Mouse (Mus musculus): ENCODE measurements around the gene Rps26. TPM values are rescaled to one million over a fixed set of nuclear protein-coding genes. Genes with fewer than 3 reads are reported as not detected.

Gene Rps26
- polyA plus RNA-seq, 1 experiment from 2014 or later = 615 TPM

GRCm38 (mm10) chr10:128606483-128606882, 20.1 kb downstream of the Rps26 start:
- no peak overlapping the region for H3K4me2 ChIP-seq (replicated peaks; ENCODE audit: low read depth, low read length)
- no peaks in the 10 kb centered on the region for H3K36me3 ChIP-seq (ENCODE audit: control insufficient read depth, insufficient read depth, low read length)
- ATAC-seq (ENCODE audit: low FRiP score) (no peak), DNase-seq (ENCODE audit: low spot score) (no peak)
- 44% methylated on average over 2 of the region's 2 CpGs for WGBS
- H3K4me1 ChIP-seq (replicated peaks; ENCODE audit: control insufficient read depth, insufficient read depth, low read length) = no peaks in the 10 kb centered on the region
- no peaks in the 10 kb centered on the region for H3K27me3 ChIP-seq (ENCODE audit: control insufficient read depth, insufficient read depth, low read length)
- H3K9me3 ChIP-seq (ENCODE audit: control insufficient read depth, low read length) = no peaks in the 10 kb centered on the region
- H3K9ac ChIP-seq (ENCODE audit: low read depth, low read length) = no peak overlapping the region
- no peak overlapping the region for H3K4me3 ChIP-seq (ENCODE audit: low read depth, low read length)
- H3K27ac ChIP-seq (ENCODE audit: low read depth, low read length) = no peak overlapping the region

DNA sequence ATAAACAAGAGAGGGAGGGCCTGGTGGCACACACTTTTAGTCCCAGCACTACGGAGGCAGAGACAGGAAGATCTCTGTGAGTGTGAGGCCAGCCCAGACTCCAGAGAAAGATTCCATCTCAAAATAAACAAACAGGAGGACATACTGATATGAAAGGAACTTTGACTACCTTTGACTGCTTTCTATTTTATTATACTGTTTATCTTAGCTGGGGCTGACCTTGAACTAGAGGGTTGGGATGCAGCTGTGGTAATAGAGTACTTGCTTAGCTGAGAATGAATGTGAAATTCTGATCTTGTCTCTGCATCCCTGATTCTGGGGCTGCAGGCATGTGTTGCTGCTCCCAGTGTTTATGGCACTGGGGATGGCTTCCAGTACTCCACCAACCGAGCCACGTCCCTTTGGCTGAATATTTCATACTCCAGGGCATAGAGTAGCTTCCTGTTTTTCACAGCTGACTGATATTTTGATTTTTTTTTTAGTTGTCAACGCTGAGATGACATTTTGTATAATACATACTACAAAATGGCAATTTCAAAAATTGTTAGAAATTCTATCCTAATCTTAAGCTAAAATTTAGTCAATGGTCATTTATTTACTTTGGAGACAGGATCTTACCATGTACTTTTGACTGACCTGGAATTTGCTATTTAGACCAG, 23.9 kb downstream of the Rps26 start:
- Histone ChIP-seq H3K27me3 (ENCODE audit: control insufficient read depth, insufficient read depth, low read length) (no peaks in the 10 kb centered on the region), H3K36me3 (ENCODE audit: control insufficient read depth, insufficient read depth, low read length) (no peaks in the 10 kb centered on the region), H3K9me3 (ENCODE audit: control insufficient read depth, low read length) (no peaks in the 10 kb centered on the region), H3K27ac (ENCODE audit: low read depth, low read length) (no peak overlapping the region), H3K4me3 (ENCODE audit: low read depth, low read length) (no peak overlapping the region), H3K9ac (ENCODE audit: low read depth, low read length) (no peak overlapping the region), H3K4me2 (replicated peaks; ENCODE audit: low read depth, low read length) (no peak overlapping the region), H3K4me1 (replicated peaks; ENCODE audit: control insufficient read depth, insufficient read depth, low read length) (no peaks in the 10 kb centered on the region)
- ATAC-seq (ENCODE audit: low FRiP score) (no peak), DNase-seq (ENCODE audit: low spot score) (no peak)
- 89% methylated on average over 4 of the region's 4 CpGs for WGBS

DNA sequence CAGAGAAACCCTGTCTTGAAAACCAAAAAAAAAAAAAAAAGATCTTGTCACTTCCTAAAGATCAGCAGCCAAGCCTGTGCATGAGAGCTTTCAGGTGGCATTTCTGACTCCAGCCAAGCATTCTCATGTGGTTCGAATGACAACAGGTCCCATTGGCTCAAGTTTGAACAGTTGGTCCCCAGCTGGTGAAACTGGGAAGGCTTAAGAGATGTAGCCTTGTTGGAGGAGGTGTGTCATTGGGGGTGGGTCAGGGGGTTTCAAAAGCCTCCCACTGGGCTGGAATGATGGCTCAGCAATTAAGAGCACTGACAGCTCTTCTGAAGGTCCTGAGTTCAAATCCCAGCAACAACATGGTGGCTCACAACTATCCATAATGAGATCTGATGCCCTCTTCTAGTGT, 25.0 kb downstream of the Rps26 start:
- H3K4me1 ChIP-seq (replicated peaks; ENCODE audit: control insufficient read depth, insufficient read depth, low read length) = no peaks in the 10 kb centered on the region
- DNase-seq (ENCODE audit: low spot score) (no peak), ATAC-seq (ENCODE audit: low FRiP score) (no peak)
- no peaks in the 10 kb centered on the region for H3K36me3 ChIP-seq (ENCODE audit: control insufficient read depth, insufficient read depth, low read length)
- H3K9me3 ChIP-seq (ENCODE audit: control insufficient read depth, low read length) = no peaks in the 10 kb centered on the region
- no peaks in the 10 kb centered on the region for H3K27me3 ChIP-seq (ENCODE audit: control insufficient read depth, insufficient read depth, low read length)
- H3K9ac ChIP-seq (ENCODE audit: low read depth, low read length) = no peak overlapping the region
- H3K27ac ChIP-seq (ENCODE audit: low read depth, low read length) = no peak overlapping the region
- WGBS = 69% methylated on average over 1 of the region's 1 CpGs
- no peak overlapping the region for H3K4me2 ChIP-seq (replicated peaks; ENCODE audit: low read depth, low read length)
- no peak overlapping the region for H3K4me3 ChIP-seq (ENCODE audit: low read depth, low read length)

DNA sequence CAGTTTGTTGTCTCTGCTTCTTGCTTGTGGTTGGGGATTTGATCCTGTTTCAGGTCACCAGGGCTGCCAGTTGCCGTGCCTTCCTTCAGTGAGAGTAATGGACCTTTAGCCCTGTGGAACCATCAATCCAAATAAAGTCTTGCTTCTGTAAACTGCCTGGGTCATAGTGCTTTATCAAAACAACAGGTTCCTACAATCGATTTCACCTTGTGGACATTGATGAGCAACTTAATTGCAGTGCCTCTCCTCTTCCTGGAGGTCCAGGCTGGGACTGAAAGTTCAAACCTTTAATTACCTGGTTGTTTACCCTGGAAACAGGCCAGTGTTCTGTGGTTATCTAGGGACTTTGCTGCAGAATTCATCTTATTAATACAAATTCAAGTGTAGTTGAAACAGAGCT, 28.1 kb downstream of the Rps26 start:
- H3K36me3 ChIP-seq (ENCODE audit: control insufficient read depth, insufficient read depth, low read length) = no peaks in the 10 kb centered on the region
- no peaks in the 10 kb centered on the region for H3K27me3 ChIP-seq (ENCODE audit: control insufficient read depth, insufficient read depth, low read length)
- ATAC-seq (ENCODE audit: low FRiP score) (no peak), DNase-seq (ENCODE audit: low spot score) (no peak)
- 73% methylated on average over 2 of the region's 2 CpGs for WGBS
- H3K27ac ChIP-seq (ENCODE audit: low read depth, low read length) = no peak overlapping the region
- no peak overlapping the region for H3K4me3 ChIP-seq (ENCODE audit: low read depth, low read length)
- no peaks in the 10 kb centered on the region for H3K9me3 ChIP-seq (ENCODE audit: control insufficient read depth, low read length)
- no peak overlapping the region for H3K4me2 ChIP-seq (replicated peaks; ENCODE audit: low read depth, low read length)
- no peaks in the 10 kb centered on the region for H3K4me1 ChIP-seq (replicated peaks; ENCODE audit: control insufficient read depth, insufficient read depth, low read length)
- H3K9ac ChIP-seq (ENCODE audit: low read depth, low read length) = no peak overlapping the region

DNA sequence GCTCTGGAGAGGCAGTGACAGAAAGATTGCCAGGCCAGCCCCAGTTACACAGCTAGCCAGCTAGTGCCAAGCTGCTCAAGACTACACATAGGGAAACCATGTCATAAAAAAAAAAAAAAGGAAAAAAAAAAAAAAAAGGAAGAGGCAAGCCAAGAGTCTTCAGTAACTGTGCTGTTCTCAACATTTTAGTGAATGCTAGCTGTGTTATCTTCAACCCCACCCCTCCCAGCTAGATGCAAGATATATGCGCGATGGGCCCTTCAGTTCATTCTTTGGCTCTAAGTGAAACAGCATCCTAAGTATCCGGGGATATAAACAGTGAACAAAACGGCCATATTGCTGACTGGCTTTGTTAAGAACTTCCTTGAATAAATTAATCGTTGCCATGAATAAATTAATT, 33.8 kb downstream of the Rps26 start:
- no peak for DNase-seq (ENCODE audit: low spot score)
- no peaks in the 10 kb centered on the region for H3K36me3 ChIP-seq (ENCODE audit: control insufficient read depth, insufficient read depth, low read length)
- H3K4me2 ChIP-seq (replicated peaks; ENCODE audit: low read depth, low read length) = no peak overlapping the region
- no peak overlapping the region for H3K9ac ChIP-seq (ENCODE audit: low read depth, low read length)
- no peaks in the 10 kb centered on the region for H3K9me3 ChIP-seq (ENCODE audit: control insufficient read depth, low read length)
- 83% methylated on average over 5 of the region's 5 CpGs for WGBS
- H3K4me1 ChIP-seq (replicated peaks; ENCODE audit: control insufficient read depth, insufficient read depth, low read length) = 0 out of 2 replicates have a peak, but pooled peaks cover 4% of the 10 kb centered on the region
- no peak overlapping the region for H3K27ac ChIP-seq (ENCODE audit: low read depth, low read length)
- peaks cover 23% of the 10 kb centered on the region for H3K27me3 ChIP-seq (ENCODE audit: control insufficient read depth, insufficient read depth, low read length)
- ATAC-seq (ENCODE audit: low FRiP score) = no peak
- H3K4me3 ChIP-seq (ENCODE audit: low read depth, low read length) = no peak overlapping the region

- Histone ChIP-seq H3K27me3 (ENCODE audit: control insufficient read depth, insufficient read depth, low read length) (peaks cover 33% of the 10 kb centered on the region), H3K4me1 (replicated peaks; ENCODE audit: control insufficient read depth, insufficient read depth, low read length) (0 out of 2 replicates have a peak, but pooled peaks cover 4% of the 10 kb centered on the region), H3K4me3 (ENCODE audit: low read depth, low read length) (no peak overlapping the region), H3K36me3 (ENCODE audit: control insufficient read depth, insufficient read depth, low read length) (no peaks in the 10 kb centered on the region), H3K9ac (ENCODE audit: low read depth, low read length) (no peak overlapping the region), H3K4me2 (replicated peaks; ENCODE audit: low read depth, low read length) (no peak overlapping the region), H3K9me3 (ENCODE audit: control insufficient read depth, low read length) (no peaks in the 10 kb centered on the region), H3K27ac (ENCODE audit: low read depth, low read length) (no peak overlapping the region)
- WGBS = 88% methylated on average over 6 of the region's 6 CpGs
- DNase-seq (ENCODE audit: low spot score) (no peak), ATAC-seq (ENCODE audit: low FRiP score) (no peak)
Observed at GRCm38 (mm10) chr10:128591436-128591835, 35.1 kb downstream of the Rps26 start.

DNA sequence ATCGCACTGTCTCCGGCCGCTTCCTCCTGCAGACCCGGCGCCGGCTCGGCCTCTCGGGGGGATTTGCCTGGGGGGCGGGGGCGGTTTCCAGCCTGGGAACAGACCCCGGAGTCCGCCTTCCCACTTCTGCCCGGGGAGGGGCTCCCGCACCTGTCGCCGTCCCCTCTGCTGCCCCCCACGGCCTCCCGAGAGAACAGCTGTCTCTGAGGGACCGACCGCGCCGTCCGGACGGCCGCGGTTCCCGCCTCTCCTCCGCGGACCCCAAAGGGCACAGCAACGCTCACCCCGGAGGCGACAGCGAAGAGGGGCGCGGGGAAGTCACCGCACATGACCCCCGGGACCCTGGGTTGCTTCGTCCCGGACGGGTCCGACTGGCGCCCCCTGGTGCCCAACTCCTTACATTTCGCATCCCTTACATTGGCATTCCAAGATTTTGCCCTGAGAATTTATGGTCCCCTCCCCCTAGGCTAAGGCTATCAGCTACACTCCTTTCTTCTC, 36.3 kb downstream of the Rps26 start:
- H3K27me3 ChIP-seq (ENCODE audit: control insufficient read depth, insufficient read depth, low read length) = peaks cover 33% of the 10 kb centered on the region
- H3K4me1 ChIP-seq (replicated peaks; ENCODE audit: control insufficient read depth, insufficient read depth, low read length) = 0 out of 2 replicates have a peak, but pooled peaks cover 4% of the 10 kb centered on the region
- peak; percentile 64 for ATAC-seq (ENCODE audit: low FRiP score)
- H3K4me3 ChIP-seq (ENCODE audit: low read depth, low read length) = peak overlapping the region; percentile 66
- H3K9ac ChIP-seq (ENCODE audit: low read depth, low read length) = peak overlapping the region; percentile 50
- H3K4me2 ChIP-seq (replicated peaks; ENCODE audit: low read depth, low read length) = peak overlapping the region; percentile 94
- no peaks in the 10 kb centered on the region for H3K9me3 ChIP-seq (ENCODE audit: control insufficient read depth, low read length)
- H3K36me3 ChIP-seq (ENCODE audit: control insufficient read depth, insufficient read depth, low read length) = no peaks in the 10 kb centered on the region
- peak; percentile 89 for DNase-seq (ENCODE audit: low spot score)
- WGBS = under 1% methylated on average over 43 of the region's 43 CpGs
- H3K27ac ChIP-seq (ENCODE audit: low read depth, low read length) = peak overlapping the region; percentile 47; the same call in 1 of the 2 replicates

DNA sequence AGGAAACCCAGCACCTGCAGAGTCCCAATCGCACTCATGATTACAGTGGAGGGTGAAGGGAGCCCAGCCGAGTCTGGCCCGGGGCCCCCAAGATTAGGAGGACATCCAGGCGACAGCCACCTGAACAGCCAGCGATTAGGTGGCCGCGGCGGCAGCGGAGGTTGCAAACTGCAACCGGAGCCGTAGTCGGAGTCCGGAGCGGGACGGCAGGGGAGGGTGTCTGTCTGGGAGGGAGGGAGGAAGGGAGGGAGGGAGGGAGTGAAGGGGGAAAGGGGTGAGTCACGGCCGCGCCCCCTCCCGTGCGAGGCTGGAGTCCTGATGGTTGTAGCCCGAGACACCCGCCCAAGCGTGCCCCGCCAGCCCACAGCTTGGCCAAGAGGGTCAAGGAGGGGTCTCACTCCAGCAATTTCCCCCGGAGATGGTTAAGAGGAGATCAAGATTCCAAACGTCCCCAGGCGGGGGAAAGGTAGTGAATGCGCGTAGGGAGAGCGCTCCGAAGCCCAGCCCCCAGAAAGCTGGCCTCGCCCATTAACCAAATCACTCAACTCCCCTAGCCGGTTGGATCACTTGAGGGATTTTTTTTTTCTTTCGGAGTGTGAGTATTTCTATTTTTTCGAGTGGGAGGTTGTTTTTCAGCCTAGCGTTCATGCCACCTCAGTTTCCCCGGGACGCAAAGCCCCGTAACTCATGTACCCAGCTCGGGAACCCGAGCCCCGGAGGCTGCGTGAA, 36.9 kb downstream of the Rps26 start, which contains the start of gene Erbb3:
TSS of gene Erbb3 (minus strand) at position 189 of the 729 bp plus-strand sequence.
- WGBS = under 1% methylated on average over 41 of the region's 43 CpGs

More for the DNA sequence above, 36.9 kb downstream of the Rps26 start, which contains the start of gene Erbb3:
- H3K4me1 ChIP-seq (replicated peaks; ENCODE audit: control insufficient read depth, insufficient read depth, low read length) = 0 out of 2 replicates have a peak, but pooled peaks cover 4% of the 10 kb centered on the region
- peak within 1 kb of the TSS; percentile 66 for H3K4me3 ChIP-seq (ENCODE audit: low read depth, low read length)
- peak within 1 kb of the TSS; percentile 47 for H3K27ac ChIP-seq (ENCODE audit: low read depth, low read length)
- H3K27me3 ChIP-seq (ENCODE audit: control insufficient read depth, insufficient read depth, low read length) = peaks cover 33% of the 10 kb centered on the region
- H3K4me2 ChIP-seq (replicated peaks; ENCODE audit: low read depth, low read length) = peak within 1 kb of the TSS; percentile 94
- no peaks in the 10 kb centered on the region for H3K9me3 ChIP-seq (ENCODE audit: control insufficient read depth, low read length)
- no peaks in the 10 kb centered on the region for H3K36me3 ChIP-seq (ENCODE audit: control insufficient read depth, insufficient read depth, low read length)
- DNase-seq (ENCODE audit: low spot score) = peak; percentile 64
- peak within 1 kb of the TSS; percentile 50 for H3K9ac ChIP-seq (ENCODE audit: low read depth, low read length)
- peak; percentile 33; the same call in 1 of the 2 replicates for ATAC-seq (ENCODE audit: low FRiP score)

Data from hindbrain, embryonic 11.5 days (tissue).